Mouse (Mus musculus) lung, postnatal 0 days (tissue): Measurements from ENCODE around the gene Sh3bp1. TPM values are rescaled to one million over a fixed set of nuclear protein-coding genes. Genes with fewer than 3 reads are reported as not detected.

ENCODE experiments used
- ATAC-seq: fragments of 200-750 bp; cut with Nextera tagmentation; 2 replicates; pipeline ENCODE4 v1.8.0; 2017; ENCODE audit warnings: moderate library complexity
- DNase-seq: peaks from one replicate; pipeline ENCODE4 v3.0.0-alpha.2; 2016; ENCODE audit warnings: low spot score
- H3K27ac ChIP-seq: fragments of 300-500 bp; sonication (generic); 2 replicates; pipeline ENCODE4 v1.5.1; 2014; ENCODE audit warnings: antibody characterized with exemption, mild to moderate bottlenecking, low read length, mixed read lengths
- H3K27me3 ChIP-seq: fragments of 300-500 bp; sonication (generic); replicated peaks from 2 replicates; pipeline ENCODE4 v1.6.1; 2014; ENCODE audit warnings: low read length, mixed read lengths; ENCODE audit not compliant: insufficient read depth
- H3K36me3 ChIP-seq: fragments of 300-500 bp; sonication (generic); 2 replicates; pipeline ENCODE4 v1.6.1; 2014; ENCODE audit warnings: low read length, mixed read lengths; ENCODE audit not compliant: insufficient read depth
- H3K4me1 ChIP-seq: fragments of 300-500 bp; sonication (generic); 2 replicates; pipeline ENCODE4 v1.6.1; 2014; ENCODE audit warnings: antibody characterized with exemption, low read depth, low read length, mixed read lengths; ENCODE audit not compliant: insufficient read depth
- H3K4me2 ChIP-seq: fragments of 300-500 bp; sonication (generic); replicated peaks from 2 replicates; pipeline ENCODE4 v1.6.1; 2014; ENCODE audit warnings: low read depth, mild to moderate bottlenecking, low read length, moderate library complexity, mixed read lengths
- H3K4me3 ChIP-seq: fragments of 300-500 bp; sonication (generic); 2 replicates; pipeline ENCODE4 v1.5.1; 2014; ENCODE audit warnings: low read depth, low read length
- H3K9ac ChIP-seq: fragments of 300-500 bp; sonication (generic); replicated peaks from 2 replicates; pipeline ENCODE4 v1.6.1; 2014; ENCODE audit warnings: low read depth, mild to moderate bottlenecking
- H3K9me3 ChIP-seq: fragments of 300-500 bp; sonication (generic); 2 replicates; pipeline ENCODE4 v1.6.1; 2016; ENCODE audit warnings: low read length, mixed read lengths
- CTCF ChIP-seq: IDR thresholded peaks from 2 replicates; pipeline ENCODE4 v1.5.1; 2016; ENCODE audit warnings: antibody characterized with exemption, mild to moderate bottlenecking
- EP300 ChIP-seq: IDR thresholded peaks from 2 replicates; pipeline ENCODE4 v1.6.1; 2016; ENCODE audit warnings: antibody characterized with exemption, mild to moderate bottlenecking, control low read depth
- WGBS: fragments of 180-500 bp; shearing (Covaris S2); extraction: QIAGEN DNeasy Blood & Tissue Kit; methylation state at CpG from one replicate; pipeline ENCODE4 v1.1.7; 2014; 5-methylcytosine and 5-hydroxymethylcytosine counted together
- polyA plus RNA-seq: library from polyadenylated mRNA; unstranded; fragments of >200 nt; fragmentation: Nextera tagmentation; extraction: Ambion mirVana; gene quantifications from 2 replicates; pipeline ENCODE4 v1.2.1, GENCODE M21; 2015

Gene Sh3bp1
- polyA plus RNA-seq, 1 experiment from 2014 or later, result 12.7 TPM

DNA sequence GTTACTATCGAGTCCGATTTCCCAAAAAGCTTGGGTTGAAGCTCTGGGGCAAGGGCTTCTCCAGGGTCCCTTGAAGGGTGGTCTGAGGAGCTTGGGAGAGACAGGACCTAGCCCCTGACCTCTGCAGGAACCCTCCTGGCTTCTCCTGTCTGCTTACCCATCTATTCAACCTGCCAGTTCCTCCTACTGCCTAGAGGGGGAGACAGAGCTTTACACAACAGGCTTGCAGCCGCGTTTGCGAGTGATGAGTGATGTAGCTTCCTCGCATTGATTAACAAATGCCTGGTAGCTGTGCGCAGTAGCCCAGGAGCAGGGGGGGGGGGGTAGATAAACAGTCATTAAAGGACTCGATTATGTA, 16.1 kb downstream of the Sh3bp1 start:
- Histone ChIP-seq H3K27me3 (0 out of 2 replicates have a peak, but pooled peaks cover 4% of the 10 kb centered on the region), H3K36me3 (peaks cover 5% of the 10 kb centered on the region; the same call in 1 of the 2 replicates), H3K4me1 (peaks cover 10% of the 10 kb centered on the region; the same call in 1 of the 2 replicates), H3K27ac (no peak overlapping the region), H3K4me2 (no peak overlapping the region), H3K9ac (no peak overlapping the region), H3K9me3 (no peaks in the 10 kb centered on the region), H3K4me3 (no peak overlapping the region)
- TF ChIP-seq CTCF (peak; percentile 98), EP300 (no peak)
- 8% methylated on average over 8 of the region's 8 CpGs for WGBS
- DNase-seq, result peak; percentile 94
- peak; percentile 33 for ATAC-seq

GRCm38 (mm10) chr15:78916052-78916826, 16.7 kb downstream of the Sh3bp1 start:
- Histone ChIP-seq H3K36me3 (peaks cover 2% of the 10 kb centered on the region; the same call in 1 of the 2 replicates), H3K4me3 (no peak overlapping the region), H3K27me3 (0 out of 2 replicates have a peak, but pooled peaks cover 4% of the 10 kb centered on the region), H3K4me1 (peaks cover 10% of the 10 kb centered on the region; the same call in 1 of the 2 replicates), H3K9ac (no peak overlapping the region), H3K4me2 (no peak overlapping the region), H3K9me3 (no peaks in the 10 kb centered on the region), H3K27ac (no peak overlapping the region; the same call in 1 of the 2 replicates)
- WGBS, result 62% methylated on average over 12 of the region's 12 CpGs
- no peak for ATAC-seq
- DNase-seq, result no peak
- TF ChIP-seq CTCF (no peak), EP300 (no peak)

DNA sequence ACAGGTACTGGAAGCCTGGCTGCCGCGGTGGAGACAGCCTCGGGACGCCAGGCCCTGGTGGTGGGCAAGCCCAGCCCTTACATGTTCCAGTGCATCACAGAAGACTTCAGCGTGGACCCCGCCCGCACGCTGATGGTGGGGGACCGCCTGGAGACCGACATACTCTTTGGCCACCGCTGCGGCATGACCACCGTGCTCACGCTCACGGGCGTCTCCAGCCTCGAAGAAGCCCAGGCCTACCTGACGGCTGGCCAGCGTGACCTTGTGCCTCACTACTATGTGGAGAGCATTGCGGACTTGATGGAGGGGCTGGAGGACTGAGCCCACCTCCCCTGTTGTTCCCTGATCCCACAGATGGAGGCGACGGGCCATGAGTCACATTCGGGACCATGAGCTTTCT, 18.6 kb downstream of the Sh3bp1 start:
- TF ChIP-seq CTCF (no peak), EP300 (no peak)
- H3K27ac ChIP-seq, result no peak overlapping the region
- no peak overlapping the region for H3K4me3 ChIP-seq
- H3K4me2 ChIP-seq, result no peak overlapping the region
- H3K36me3 ChIP-seq, result no peaks in the 10 kb centered on the region
- H3K9ac ChIP-seq, result no peak overlapping the region
- DNase-seq (no peak), ATAC-seq (no peak)
- 0 out of 2 replicates have a peak, but pooled peaks cover 4% of the 10 kb centered on the region for H3K27me3 ChIP-seq
- no peaks in the 10 kb centered on the region for H3K9me3 ChIP-seq
- peaks cover 10% of the 10 kb centered on the region; the same call in 1 of the 2 replicates for H3K4me1 ChIP-seq
- 89% methylated on average over 23 of the region's 23 CpGs for WGBS

DNA sequence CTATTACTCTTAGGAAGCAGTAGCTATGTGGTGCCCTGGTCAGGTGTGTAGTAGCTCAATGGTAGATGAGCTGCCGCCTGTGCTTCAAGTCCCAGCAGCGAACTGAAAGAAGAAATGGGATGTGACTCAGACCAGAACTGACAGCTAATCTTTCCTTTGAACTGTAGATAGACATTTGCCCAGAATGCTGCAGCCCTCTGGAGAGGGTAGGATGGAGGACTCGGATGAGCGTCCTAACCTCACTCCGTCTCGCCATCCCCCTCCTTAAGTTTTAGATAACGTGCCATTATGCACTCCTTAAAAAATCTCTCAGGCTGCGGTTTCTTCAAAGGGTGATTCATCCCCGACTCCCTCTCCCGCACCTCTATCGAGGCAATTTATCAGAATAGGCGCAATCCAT, 20.3 kb downstream of the Sh3bp1 start:
- Histone ChIP-seq H3K36me3 (no peaks in the 10 kb centered on the region), H3K9ac (no peak overlapping the region), H3K27me3 (no peaks in the 10 kb centered on the region), H3K4me3 (no peak overlapping the region), H3K4me1 (no peaks in the 10 kb centered on the region), H3K9me3 (no peaks in the 10 kb centered on the region), H3K4me2 (no peak overlapping the region), H3K27ac (no peak overlapping the region)
- TF ChIP-seq EP300 (no peak), CTCF (no peak)
- ATAC-seq (no peak), DNase-seq (no peak)
- WGBS, result 70% methylated on average over 12 of the region's 12 CpGs

GRCm38 (mm10) chr15:78922700-78923099, 23.1 kb downstream of the Sh3bp1 start:
- WGBS, result 82% methylated on average over 7 of the region's 7 CpGs
- no peak for TF ChIP-seq CTCF
- TF ChIP-seq EP300, result no peak
- H3K27ac ChIP-seq, result no peak overlapping the region
- H3K27me3 ChIP-seq, result no peaks in the 10 kb centered on the region
- no peak overlapping the region for H3K9ac ChIP-seq
- H3K4me3 ChIP-seq, result no peak overlapping the region
- no peaks in the 10 kb centered on the region for H3K9me3 ChIP-seq
- DNase-seq, result no peak
- H3K4me2 ChIP-seq, result no peak overlapping the region
- ATAC-seq, result no peak
- H3K36me3 ChIP-seq, result no peaks in the 10 kb centered on the region
- peaks cover 15% of the 10 kb centered on the region; the same call in 1 of the 2 replicates for H3K4me1 ChIP-seq

- 64% methylated on average over 6 of the region's 6 CpGs for WGBS
- no peak for ATAC-seq
- TF ChIP-seq EP300 (no peak), CTCF (no peak)
These were observed 24.0 kb downstream of the Sh3bp1 start for GRCm38 (mm10) chr15:78923585-78923984.

More at GRCm38 (mm10) chr15:78923585-78923984, 24.0 kb downstream of the Sh3bp1 start:
- no peak for DNase-seq
- H3K27ac ChIP-seq, result no peak overlapping the region
- H3K4me1 ChIP-seq, result peaks cover 16% of the 10 kb centered on the region; the same call in 1 of the 2 replicates
- no peak overlapping the region for H3K4me3 ChIP-seq
- no peak overlapping the region for H3K4me2 ChIP-seq
- H3K9ac ChIP-seq, result no peak overlapping the region
- H3K27me3 ChIP-seq, result no peaks in the 10 kb centered on the region
- H3K9me3 ChIP-seq, result no peaks in the 10 kb centered on the region
- H3K36me3 ChIP-seq, result no peaks in the 10 kb centered on the region
